Mouse (Mus musculus) kidney, adult 18-20 months (tissue): ENCODE results near the gene G6pc3.

Source experiments
- DNase-seq: peaks from one replicate; pipeline ENCODE4 v3.0.0; 2021

The G6pc3 gene

DNA sequence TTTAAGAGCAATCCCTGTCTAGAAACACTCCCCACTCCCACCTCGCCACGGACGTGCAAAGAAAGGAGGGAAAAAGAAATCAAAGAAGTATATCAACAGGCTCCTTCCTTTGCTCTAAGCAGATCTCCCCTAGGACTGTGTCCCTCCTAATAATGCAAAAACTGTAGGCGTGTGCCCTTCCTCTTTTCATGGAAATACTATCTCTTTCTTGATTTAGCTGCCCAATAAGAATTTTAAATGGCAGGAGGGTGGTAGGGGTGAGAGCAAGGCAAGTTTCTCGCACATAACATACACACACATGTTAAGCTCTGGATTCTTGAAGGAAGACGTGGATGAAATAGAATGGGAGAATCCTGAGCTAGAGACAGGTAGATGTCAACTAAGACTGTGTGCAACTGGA lies 440 bp upstream of the G6pc3 start:
- no peak for DNase-seq

DNA sequence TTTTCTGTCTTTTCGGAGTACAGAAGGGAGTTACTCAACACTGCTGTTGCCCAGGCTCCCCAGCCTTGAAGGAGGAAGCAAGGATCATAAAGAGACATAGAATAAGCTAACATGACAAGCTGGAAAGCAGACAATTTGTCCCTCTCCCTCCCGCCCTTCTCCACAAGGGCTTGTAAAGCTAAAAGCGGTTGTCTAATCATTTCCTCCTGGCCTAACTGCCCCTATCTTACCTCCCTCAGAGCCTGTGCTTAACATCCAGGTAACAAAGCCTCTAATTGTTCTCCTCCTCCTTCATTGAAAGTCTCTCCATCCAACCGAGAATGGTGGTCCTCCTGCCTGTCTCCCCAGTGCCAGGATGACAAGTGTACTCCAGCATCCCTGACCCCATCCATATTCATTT lies 1.4 kb downstream of the G6pc3 start:
- DNase-seq, result no peak

DNA sequence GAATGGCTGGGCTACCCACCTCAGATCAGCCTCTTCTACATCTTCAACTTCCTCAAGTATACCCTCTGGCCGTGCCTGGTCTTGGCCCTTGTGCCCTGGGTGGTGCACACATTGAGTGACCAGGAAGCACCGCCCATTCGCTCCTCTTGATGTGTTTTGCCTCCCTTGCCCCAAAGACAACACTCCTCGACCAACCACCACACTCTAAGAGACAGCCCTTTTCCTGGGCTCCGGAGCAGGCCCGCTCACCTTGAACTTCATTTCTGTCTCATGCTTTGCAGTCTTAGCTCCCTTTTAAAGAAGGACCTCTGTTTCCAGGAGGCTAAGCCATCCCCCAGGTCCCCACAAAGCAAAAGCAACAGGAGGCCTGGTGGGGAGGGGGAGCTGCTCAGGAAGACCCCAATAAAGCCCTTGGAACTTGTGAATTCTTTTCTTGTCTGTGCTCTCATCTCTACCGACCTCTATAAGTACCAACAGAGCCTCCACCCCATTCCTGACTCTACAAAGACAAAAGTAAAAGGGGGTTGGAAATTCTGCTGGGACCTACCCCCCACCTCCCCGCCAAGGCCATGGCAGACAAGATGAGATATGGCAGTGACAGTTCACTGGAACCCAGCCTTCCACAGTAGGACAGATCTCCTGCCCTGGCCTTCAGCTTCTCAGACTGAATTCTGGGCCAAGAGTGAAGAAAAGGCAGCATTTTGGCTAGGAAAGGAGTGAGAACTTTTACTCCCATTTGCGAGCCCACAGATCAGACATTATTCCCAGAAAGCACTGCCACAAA lies 4.4 kb downstream of the G6pc3 start:
- no peak for DNase-seq

DNA sequence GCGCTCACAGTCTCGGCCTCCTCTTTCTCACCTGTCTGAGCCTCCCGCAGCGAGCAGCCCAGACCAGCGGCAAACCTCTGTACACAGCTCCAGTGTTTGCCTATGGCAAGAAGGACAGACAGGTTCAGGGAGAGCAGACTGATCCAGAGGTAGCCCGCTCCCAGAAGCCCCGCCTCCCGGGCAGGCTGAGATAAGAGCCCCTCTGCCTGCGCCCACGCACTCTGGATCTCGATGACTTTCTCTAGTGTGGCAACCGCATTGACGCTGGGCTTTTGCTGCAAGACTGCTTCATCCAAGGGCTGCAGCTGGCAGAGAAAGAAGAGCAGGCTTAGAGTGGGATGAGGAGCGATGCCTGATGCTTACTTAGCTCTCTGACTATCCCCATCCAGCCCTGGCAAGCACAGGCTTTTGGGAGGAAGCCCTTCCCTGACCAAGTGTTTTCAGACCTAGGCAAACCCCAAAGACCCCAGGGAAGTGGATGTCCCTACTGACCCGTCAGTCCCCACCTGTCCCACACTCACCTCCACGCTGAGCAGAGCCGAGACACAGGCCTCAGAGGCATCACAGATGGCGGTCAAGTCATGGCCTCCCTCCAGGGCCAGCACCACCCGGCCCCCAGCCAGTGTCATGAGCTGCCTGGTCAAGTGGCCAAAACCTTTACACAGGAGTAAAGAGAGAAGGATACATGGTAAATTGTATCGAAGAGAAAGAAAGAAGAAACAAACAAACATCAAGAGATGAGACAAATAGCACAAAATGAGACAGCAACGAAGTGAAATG lies 6.8 kb downstream of the G6pc3 start:
- no peak for DNase-seq

DNA sequence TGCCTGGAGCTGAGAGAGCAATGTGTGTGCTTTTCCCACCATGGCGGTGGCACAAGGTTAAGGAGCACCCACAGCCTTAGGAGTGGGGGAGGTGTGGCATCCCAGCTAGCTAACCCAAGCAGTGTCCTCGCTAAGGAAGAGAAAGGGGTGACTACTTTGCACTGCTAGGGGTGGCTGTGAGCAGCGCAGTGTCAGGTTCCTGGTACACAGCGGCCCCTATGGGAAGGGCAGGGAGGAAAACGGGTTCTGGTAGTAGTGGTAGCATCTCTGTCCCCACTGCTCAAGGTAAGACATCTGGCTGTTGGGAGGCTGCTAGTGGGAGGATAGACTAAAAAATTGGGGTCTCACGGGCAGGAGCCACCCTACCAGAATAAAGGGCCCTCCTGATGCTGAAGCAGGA lies 8.8 kb downstream of the G6pc3 start:
- no peak for DNase-seq

DNA sequence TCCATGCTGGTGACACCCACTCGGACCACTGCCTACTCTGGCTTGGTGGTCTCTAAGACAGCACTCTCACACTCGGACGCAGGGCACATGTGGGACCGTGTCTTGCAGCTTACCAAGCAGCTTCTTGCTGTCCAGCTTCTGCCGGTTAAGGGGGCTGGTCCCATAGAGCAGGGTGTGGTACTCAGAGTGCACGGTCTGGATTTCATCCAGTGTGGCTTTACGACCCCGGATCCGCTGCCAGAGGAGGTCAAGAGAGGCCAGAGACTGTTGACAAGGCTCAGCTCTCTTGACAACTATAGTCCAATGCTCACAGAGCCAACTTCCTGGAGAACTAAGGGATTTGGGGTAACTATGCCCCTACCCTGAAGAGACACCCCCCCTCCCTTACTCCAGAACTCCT lies 10.4 kb downstream of the G6pc3 start:
- DNase-seq, result no peak

DNA sequence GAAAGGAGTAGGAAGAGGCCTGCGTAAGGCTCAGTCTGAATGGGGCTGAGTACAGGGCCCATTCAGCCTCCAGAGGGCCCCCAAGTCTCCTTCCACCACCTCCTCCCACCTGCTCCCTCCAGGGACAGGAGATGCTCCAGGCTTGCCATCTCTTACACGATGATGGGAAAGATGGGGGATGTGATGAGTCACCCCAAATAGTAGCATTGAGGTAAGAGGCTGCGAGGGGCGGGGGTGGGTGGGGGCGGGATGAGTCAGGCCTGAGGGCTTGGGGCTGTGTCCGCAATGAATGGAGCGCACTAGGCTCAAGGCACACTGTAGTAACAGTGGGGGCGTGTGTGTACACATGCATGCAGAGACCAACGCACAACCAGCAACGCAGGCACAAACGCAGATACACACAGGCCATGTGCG lies 12.0 kb downstream of the G6pc3 start:
- DNase-seq, result no peak

DNA sequence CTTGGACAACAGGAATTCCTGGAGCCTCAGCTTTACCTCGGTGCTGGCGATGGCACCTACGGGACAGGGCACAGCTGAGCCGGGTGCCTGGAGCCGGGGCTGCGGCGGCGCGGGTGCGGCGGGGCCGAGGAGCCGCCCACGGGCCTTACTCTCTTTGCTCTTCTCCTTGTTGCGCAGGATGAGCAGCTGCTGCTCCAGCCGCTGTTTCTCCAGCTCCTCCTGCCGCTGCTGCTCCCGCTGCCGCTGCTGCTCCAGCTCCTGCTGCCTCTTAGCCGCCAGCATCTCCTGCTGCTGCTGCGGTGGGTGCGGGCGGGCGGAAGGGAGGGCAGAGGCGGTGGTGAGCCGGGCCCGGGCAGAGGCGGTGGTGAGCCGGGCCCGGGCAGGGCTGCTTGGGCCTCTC lies 17.1 kb downstream of the G6pc3 start:
- no peak for DNase-seq

DNA sequence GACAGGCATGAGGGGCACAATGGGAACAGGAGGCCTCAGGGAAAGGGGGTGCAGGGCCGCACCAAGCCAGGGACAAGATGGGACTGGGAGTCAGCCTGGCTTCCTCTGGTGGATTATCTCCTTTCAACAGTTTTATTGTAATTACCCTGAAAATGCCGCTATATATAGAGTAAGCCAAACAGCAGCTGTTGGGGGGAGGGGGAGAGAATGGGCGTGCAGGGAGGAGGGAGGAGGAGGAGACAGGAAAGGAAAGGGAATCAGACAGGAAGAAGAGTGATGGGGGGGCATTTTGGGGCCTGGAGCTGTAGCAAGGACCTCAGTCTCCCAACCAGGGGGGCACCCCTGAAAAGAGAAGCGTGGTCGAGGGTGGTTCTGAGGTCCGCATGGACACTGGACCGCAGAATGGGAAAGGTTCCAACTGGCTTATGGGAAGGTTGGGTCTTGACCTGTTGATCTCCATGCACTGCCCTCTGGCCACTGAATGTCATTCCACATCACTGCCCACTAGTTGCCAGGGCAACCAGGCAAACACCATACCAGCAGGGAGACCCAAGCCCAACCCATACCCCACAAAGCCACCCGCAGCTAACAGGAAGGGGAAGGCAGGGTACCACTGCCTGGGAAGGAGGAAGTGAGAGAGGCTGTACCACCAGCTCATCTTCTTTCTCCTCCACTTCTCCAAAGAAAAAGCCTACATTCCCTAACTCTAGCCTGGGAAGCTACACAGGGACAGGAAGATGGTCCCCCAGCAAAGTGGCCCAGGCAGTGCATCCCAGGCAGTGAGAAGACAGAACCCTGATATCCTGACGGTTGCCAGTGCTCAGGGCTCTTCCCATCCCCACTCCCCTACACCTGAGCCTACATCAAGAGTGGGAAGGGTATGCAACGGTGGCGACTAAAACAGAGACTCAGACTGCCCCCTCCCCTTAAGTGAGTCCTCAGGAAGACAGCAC lies 18.7 kb downstream of the G6pc3 start:
- DNase-seq, result no peak

DNA sequence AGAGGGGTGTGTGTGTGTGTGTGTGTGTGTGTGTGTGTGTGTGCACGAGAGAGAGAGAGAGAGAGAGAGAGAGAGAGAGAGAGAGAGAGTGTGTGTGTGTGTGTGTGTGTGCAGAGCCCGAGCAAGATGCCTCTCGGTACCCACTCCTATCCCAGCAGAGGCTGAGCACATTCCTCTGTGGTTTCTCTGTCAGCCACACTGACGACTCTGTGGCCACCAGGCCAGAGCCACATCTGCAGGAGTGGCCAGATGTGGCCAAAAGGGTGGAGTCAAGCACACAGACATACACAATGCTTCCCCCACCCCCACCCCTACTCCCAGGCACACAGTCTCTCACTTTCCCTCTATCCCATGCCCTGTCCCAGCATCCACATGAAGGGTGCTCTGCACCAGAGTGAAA lies 19.4 kb downstream of the G6pc3 start:
- DNase-seq, result no peak

DNA sequence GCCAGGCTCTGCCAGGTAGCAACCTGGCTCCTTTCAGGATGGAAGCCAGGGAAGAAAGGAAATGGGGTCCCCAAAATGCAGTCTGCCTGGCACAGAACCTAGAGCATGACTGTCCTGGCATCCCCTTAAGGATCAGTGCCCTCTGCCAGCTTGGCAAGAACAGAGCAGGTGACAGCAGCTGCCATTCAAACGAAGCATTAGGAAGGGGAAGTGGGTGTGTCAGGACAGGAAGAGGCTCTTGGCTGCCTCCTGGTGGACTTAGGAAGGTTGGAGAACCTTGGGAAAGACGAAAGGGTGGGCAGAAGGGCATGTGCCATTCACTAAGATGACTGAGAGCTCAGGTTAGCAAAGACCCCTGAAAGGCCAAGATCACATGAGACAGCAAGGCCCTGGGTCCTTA lies 20.3 kb downstream of the G6pc3 start:
- no peak for DNase-seq

DNA sequence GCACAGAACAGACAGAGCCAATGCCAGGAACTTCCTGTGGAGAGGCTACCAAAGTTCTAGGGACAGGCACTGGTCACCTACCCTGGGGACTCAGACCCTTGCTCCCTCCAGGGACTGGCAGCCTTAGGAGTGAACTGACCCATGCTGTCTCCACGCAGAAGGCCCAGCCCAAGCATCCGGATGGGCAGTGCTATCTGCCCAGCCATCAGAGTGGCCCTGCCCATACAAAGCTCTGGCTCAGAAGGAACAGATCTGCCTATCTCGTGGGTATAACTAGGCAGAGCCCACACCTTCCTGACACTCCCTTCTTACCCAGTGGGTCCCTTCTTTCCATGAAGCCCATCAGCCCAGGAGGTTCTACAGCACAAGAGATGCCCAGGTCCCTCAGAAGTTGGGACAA lies 20.8 kb downstream of the G6pc3 start:
- DNase-seq, result no peak

DNA sequence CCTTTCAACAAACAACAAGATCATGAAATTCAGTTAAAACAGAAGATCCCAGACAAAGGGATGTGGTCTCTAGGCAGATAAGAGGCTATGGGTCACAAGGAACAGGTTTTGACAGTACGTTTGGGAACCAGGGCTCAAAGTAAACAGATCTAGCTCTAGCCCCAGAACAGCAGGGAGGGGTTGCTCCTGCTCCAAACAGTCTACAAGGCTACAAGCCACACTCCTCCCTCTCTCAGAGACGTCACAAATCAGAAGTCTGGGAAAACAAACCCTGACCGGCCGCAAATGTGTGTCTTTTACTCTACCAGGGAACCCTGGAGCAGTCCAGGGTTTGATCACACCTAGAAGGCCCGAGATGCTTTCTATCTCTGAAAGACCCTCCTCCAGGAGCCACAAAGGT lies 21.6 kb downstream of the G6pc3 start:
- DNase-seq, result no peak

DNA sequence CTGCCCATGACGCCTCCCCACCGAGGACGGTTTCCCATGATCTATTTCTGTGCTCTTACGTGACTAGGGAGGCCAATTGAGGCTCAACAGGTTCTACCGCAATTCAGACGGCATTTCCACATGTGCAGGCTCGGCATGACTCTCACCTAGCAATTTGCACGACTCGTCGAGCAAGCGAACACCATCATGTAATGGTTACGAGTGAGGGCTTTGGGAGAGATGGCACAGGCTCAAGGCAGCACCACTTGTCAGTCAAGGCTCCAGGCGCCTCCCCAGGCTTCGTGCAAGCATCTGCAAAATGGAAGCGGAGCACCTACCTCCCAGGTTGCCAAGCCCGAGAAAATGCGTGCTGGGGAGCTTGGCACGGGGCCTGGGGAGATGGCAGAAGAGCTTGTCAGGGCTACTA lies 22.5 kb downstream of the G6pc3 start:
- DNase-seq, result peak; percentile 33

DNA sequence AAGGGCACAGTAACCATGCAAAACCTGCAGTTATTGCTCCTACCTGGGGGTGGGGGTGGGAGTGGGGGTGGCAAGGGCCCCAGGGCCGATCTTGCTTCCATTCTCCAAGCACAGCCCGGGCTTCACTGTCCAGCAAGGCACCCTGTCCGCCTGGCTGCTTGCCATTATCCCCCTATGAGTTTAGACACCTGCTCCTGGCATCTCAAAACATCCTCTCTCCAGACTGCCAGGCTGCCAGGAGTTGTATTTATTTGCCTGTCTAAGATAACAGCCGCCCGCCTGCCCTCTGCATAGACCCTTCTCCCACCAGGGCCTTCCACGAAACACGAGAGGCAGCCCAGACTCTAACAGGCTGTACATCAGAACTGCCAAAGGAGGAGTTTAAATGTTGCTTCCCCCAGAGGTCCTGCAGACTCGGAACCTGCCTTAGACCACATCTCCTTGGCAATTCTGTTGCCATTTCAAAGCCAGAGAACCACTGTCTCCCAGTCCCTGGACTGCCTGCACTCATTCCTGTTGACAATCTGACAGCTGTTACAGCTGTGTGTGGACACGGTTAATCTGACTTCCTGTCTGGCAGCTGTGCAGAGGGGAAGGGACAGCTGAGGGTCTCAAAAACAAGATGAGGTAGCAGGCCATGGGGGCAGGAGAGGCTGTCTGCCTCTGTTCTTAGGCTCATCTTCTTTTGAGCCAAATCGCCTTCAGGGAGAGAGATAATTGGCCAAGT lies 25.2 kb downstream of the G6pc3 start:
- DNase-seq, result no peak

DNA sequence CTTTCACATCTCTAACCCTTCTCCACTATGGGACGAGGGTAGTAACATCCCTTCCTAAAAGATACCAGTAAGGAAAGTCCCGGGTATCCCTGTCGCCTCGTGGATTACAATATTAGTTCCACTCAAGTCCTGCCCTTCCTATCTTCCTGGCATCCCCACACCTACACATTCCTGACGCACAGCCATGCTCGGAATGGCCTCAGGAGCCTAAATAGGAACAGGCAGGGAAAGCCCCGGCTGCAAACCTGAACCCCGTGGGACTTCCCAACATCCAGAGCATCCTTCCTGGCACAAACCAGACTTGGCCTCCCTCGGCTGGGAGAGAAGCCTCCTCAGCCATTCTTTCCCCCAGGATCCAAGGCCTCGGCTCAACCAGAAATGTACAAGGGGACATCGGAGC lies 26.1 kb downstream of the G6pc3 start:
- no peak for DNase-seq

DNA sequence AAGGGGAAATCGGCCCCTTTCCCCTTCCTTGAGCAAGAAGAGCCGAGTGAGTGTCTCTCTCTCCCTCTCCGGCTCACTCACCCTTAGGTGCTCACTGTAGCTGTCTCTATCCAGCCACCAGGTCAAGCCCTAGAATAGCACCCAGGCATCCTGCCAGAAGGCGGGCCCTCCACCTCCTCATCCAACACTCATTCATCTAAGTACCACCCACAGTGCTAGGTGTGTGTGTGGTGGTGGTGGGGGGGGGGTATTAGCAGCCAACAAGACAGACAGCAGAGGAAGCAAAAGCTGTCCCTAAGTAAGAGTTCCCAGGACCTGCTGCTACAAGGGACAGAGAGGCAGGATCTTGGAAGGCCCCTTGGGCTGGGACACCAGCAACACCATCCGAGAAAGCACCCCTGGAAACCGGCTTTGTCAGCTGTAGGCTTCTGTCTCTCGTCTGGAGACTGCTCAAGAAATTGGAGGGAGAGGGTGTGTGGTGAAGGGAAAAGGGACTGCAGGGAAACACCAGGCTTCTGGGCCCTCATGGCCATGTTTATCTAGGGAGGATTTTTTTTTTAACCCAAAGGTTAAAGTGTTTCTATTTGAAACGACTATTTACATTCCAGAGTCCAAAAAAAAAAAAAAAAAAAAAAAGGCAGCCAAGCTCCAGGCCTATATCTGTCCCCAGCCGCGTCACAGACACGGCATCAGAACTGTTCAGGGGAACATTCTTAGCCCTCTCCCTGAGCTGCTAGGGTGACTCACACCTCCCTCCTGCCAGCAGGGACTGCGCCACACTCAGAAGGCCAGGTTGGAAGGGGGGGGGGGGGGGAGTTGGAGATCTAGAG lies 26.9 kb downstream of the G6pc3 start:
- DNase-seq, result peak; percentile 78

DNA sequence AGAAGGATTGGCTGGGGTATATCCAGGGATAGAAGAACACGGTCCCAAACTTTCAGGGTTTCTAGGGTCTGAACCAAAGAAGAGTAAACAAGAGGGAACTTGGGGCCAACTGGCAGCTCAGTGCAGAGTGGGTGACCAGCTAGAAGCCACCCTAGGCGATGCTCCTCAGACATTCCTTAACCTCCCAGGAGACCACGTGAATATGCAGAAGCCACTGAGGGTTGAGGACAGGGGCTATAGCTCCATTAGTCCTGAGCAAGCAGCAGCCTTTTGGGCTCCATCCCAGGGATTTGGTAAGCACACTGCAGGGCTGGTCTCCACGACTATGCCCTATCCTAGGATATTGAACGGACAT lies 27.4 kb downstream of the G6pc3 start:
- no peak for DNase-seq

DNA sequence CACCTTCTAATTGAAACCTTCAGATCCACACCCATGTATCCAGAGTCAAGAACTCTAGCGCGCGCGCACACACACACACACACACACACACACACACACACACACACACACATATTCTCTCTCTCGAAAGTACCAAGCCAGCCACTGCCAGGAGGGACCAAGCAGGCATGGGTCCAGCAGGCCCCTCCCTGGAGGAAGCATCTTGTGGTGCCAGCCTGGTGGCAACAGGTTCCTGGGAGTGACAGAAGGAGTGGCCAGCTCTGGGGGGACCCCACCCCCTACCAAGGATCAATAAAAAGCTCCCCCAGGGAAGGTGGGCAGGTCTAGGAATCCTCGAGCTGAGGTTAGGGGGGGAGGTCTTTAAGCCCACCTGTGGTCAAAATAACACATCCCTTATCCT lies 28.0 kb downstream of the G6pc3 start:
- DNase-seq, result no peak

DNA sequence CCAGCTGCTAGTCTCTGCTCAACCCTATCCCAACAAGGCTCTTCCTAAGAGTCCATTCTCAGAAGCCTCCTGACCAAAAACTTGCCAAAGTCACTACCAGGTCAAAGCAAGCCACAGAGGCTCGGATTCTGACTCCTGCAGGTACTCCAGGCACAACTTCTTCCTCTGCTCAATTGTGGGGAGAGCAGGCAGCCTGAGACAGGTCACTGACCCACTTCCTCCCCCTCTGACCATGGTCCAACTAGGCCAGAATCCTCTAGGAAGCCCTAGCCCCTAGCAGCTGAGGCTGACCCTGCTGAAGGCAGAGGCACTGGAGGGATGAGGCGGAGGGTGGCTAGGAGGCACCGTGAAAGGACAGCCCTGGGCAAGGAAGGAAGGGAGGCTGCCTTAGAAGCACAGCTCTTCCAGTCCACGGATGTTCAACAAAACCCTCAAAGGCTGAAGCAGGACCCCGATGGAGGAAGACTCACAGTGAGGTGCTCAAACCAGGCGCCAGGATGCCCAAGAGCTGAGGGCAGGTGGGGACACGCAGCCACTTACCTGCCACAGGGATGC lies 28.5 kb downstream of the G6pc3 start:
- peak; percentile 33 for DNase-seq

DNA sequence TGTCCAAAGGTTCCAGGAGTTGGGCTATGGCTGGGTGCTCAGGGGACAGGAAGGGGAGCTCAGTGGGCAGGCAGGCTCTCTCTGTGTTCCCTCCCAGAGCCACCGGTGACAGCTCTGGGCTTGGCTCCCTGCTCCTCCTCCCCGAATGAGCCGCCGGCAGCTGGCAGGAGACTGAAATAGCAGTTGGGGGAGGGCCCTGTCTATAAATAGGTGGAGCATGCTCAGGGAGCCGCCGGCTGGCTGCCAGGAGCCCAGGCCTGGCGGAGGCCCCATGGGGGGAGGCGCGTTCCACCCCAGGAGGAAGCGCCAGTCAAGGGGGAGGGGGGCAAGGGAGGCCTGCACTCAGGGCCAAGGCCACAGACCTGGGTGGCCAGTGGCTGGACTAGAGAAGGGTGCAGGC lies 29.4 kb downstream of the G6pc3 start:
- DNase-seq, result peak; percentile 97
